Mouse (Mus musculus): ENCODE data around the gene Robo2.

DNA sequence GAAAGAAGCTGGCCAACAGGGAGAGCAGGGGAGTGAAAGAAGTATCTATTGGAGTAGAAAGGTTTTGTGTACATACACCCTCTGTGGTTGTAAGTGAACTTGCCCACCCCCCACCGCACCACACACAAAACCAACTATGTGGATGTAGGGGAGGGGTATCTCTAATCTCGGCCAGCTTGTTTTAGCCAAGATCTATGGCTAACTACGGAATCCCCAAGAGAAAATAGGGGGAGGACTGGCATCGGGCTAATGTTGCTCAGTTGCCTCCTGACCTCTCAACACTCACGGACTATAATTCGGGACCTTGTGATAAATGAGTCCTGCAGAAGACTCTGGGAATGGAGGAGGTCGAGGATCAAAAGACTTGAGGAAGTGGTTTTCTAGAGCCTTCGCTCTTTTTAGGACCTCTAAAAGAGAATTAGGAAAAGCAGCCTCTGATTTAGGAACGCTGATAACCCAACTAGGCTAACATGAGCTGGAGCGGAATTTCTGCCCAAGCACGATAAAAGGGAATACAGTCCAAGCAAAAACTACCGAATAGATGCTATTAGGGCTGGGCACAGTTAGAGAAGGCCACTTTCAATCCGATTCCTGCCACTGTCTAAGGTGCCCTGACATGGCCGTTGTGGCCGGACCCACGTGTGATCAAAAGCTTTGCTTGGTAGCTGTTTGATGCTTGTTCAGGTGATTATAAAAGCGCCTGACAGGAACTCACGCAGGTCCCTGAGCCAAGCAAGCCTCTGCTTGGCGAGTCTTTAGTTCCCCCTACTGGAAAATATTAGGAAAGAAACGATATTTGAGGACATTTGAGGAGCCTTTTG lies 1.1 kb upstream of the Robo2 start:
- TF ChIP-seq POLR2A (IDR thresholded peaks at IDR 0.05; ENCODE audit: borderline replicate concordance, low read depth, low read length) (no peak), CTCF (IDR thresholded peaks at IDR 0.05; ENCODE audit: low read depth, low read length) (no peak)
